Comparison of ENCODE assay signal across 11 mouse cellular contexts in genomic region chr14:57409106-57409505, GRCm38 (mm10). TPM values are rescaled to one million over a fixed set of nuclear protein-coding genes. Genes with fewer than 3 reads are reported as not detected.
DNase-seq lines count a peak whose midpoint lies in the region; ATAC-seq and TF ChIP-seq lines count a peak whose summit lies in the region.
"Had no signal": no experiment of that assay in that cellular context is flagged by ENCODE, and none has a peak within 500 bp of the region (broad histone marks: within the 10 kb centered on the region; RNA-seq: fewer than 3 reads in every experiment).

No protein-coding gene starts in this region.

- 13% methylated on average over 6 of the region's 6 CpGs for WGBS in intestine, postnatal 0 days
- 16% methylated on average over 6 of the region's 6 CpGs for WGBS in intestine, embryonic 16.5 days
- 5% methylated on average over 6 of the region's 6 CpGs for WGBS in forebrain, postnatal 0 days
- 12% methylated on average over 6 of the region's 6 CpGs for WGBS in kidney, embryonic 14.5 days

- H3K9me3 ChIP-seq in intestine, postnatal 0 days (ENCODE audit: control insufficient read depth) = no peaks in the 10 kb centered on the region
- H3K9me3 ChIP-seq in intestine, embryonic 16.5 days (ENCODE audit: control insufficient read depth, low read length) = no peaks in the 10 kb centered on the region
- H3K9me3 ChIP-seq in CH12.LX (replicated peaks; ENCODE audit: low read length) = no peaks in the 10 kb centered on the region
- H3K9me3 ChIP-seq in forebrain, postnatal 0 days (ENCODE audit: low read length) = no peaks in the 10 kb centered on the region
- H3K9me3 ChIP-seq in kidney, embryonic 14.5 days (ENCODE audit: control insufficient read depth, low read length) = no peaks in the 10 kb centered on the region

- H3K79me2 ChIP-seq in CH12.LX (replicated peaks; ENCODE audit: control insufficient read depth, extremely low read depth, insufficient read depth, poor library complexity, severe bottlenecking) = no peaks in the 10 kb centered on the region

- peak; percentile 73 for TF ChIP-seq RAD21 in CH12.LX (IDR thresholded peaks at IDR 0.05; ENCODE audit: low read depth, low read length)

- TF ChIP-seq CTCF in intestine, postnatal 0 days (IDR thresholded peaks at IDR 0.05; ENCODE audit: low read depth) = peak; percentile 52
- peak in 1 of 2 experiments; percentile 68; a peak in 2 of 4 replicates for TF ChIP-seq CTCF in CH12.LX (conservative IDR thresholded peaks at IDR 0.05 in 1 of 2, IDR thresholded peaks at IDR 0.05 in 1 of 2; ENCODE audit: low read depth in 2 of 2, low read length in 2 of 2)
- TF ChIP-seq CTCF in forebrain, postnatal 0 days (IDR thresholded peaks at IDR 0.05; ENCODE audit: low read depth) = peak; percentile 47

- H3K27me3 ChIP-seq in intestine, postnatal 0 days (replicated peaks; ENCODE audit: control insufficient read depth, insufficient read depth, low read length) = no peaks in the 10 kb centered on the region
- no peaks in the 10 kb centered on the region for H3K27me3 ChIP-seq in intestine, embryonic 16.5 days (replicated peaks; ENCODE audit: control insufficient read depth, insufficient read depth, low read length)
- H3K27me3 ChIP-seq in CH12.LX (replicated peaks) = no peaks in the 10 kb centered on the region
- H3K27me3 ChIP-seq in forebrain, postnatal 0 days (ENCODE audit: insufficient read depth, low read length) = no peaks in the 10 kb centered on the region
- no peaks in the 10 kb centered on the region for H3K27me3 ChIP-seq in kidney, embryonic 14.5 days (ENCODE audit: control insufficient read depth, insufficient read depth, low read length)

- H3K4me1 ChIP-seq in intestine, postnatal 0 days (replicated peaks; ENCODE audit: control insufficient read depth, insufficient read depth, low read length) = no peaks in the 10 kb centered on the region
- H3K4me1 ChIP-seq in intestine, embryonic 16.5 days (ENCODE audit: control insufficient read depth, insufficient read depth, low read length) = peaks cover 8% of the 10 kb centered on the region
- H3K4me1 ChIP-seq in CH12.LX (ENCODE audit: control insufficient read depth in 1 of 2, insufficient read depth in 2 of 2) = peaks cover 0 to 6% of the 10 kb centered on the region in 2 experiments; a peak in 2 of 4 replicates
- H3K4me1 ChIP-seq in forebrain, postnatal 0 days (ENCODE audit: insufficient read depth) = no peaks in the 10 kb centered on the region
- 0 out of 2 replicates have a peak, but pooled peaks cover 5% of the 10 kb centered on the region for H3K4me1 ChIP-seq in kidney, embryonic 14.5 days (ENCODE audit: control insufficient read depth, insufficient read depth, low read length)

- H3K4me3 ChIP-seq in intestine, postnatal 0 days (ENCODE audit: low read depth, low read length) = no peak overlapping the region
- H3K4me3 ChIP-seq in intestine, embryonic 16.5 days (ENCODE audit: low read length) = no peak overlapping the region
- H3K4me3 ChIP-seq in CH12.LX (replicated peaks in 1 of 3; ENCODE audit: low read depth in 2 of 3, low read length in 2 of 3, poor library complexity in 1 of 3) = no peak overlapping the region
- peak overlapping the region; percentile 30 for H3K4me3 ChIP-seq in forebrain, postnatal 0 days (ENCODE audit: low read depth, low read length)
- no peak overlapping the region for H3K4me3 ChIP-seq in kidney, embryonic 14.5 days (ENCODE audit: low read length)

- TF ChIP-seq EP300 in CH12.LX (IDR thresholded peaks at IDR 0.05; ENCODE audit: low read length) = no peak

- DNase-seq in 3T3-L1 (ENCODE audit: low read depth, low spot score) (peak; percentile 28), CH12.LX (ENCODE audit: extremely low read depth) (peak; percentile 37)
- peak; percentile 81 for DNase-seq in forebrain, postnatal 0 days
- DNase-seq in adrenal gland, adult (ENCODE audit: inconsistent age in 2 of 2, low spot score in 1 of 2) = no peak
- DNase-seq in spleen, postnatal 36 days (ENCODE audit: low spot score in 2 of 2) = no peak
- DNase-seq: cerebellum, postnatal 36 days; gastrocnemius, postnatal 10 days had no signal

- H3K27ac ChIP-seq in intestine, postnatal 0 days (ENCODE audit: low read depth, low read length) = no peak overlapping the region
- H3K27ac ChIP-seq in intestine, embryonic 16.5 days (ENCODE audit: low read length) = no peak overlapping the region
- no peak overlapping the region for H3K27ac ChIP-seq in CH12.LX (ENCODE audit: insufficient read depth, low read depth)
- no peak overlapping the region for H3K27ac ChIP-seq in forebrain, postnatal 0 days (ENCODE audit: low read depth, low read length)
- H3K27ac ChIP-seq in kidney, embryonic 14.5 days (ENCODE audit: low read depth, low read length) = no peak overlapping the region

- dilution Hi-C loops in CH12.LX (cut with MboI; ENCODE audit: extremely low pct_ligation_motif_present, extremely low pct_unique_long_range_greater_than_20kb, low sequenced_read_pairs) = no loop called here

- no peaks in the 10 kb centered on the region for H3K36me3 ChIP-seq in intestine, postnatal 0 days (ENCODE audit: control insufficient read depth, insufficient read depth)
- H3K36me3 ChIP-seq in intestine, embryonic 16.5 days (ENCODE audit: control insufficient read depth, insufficient read depth, low read length) = no peaks in the 10 kb centered on the region
- H3K36me3 ChIP-seq in CH12.LX (replicated peaks in 1 of 2; ENCODE audit: control insufficient read depth in 1 of 2, insufficient read depth in 1 of 2, low read length in 1 of 2) = no peaks in the 10 kb centered on the region
- no peaks in the 10 kb centered on the region for H3K36me3 ChIP-seq in forebrain, postnatal 0 days (ENCODE audit: insufficient read depth)
- no peaks in the 10 kb centered on the region for H3K36me3 ChIP-seq in kidney, embryonic 14.5 days (ENCODE audit: control insufficient read depth, insufficient read depth, low read length)

- H3K4me2 ChIP-seq in intestine, postnatal 0 days (replicated peaks; ENCODE audit: low read depth) = no peak overlapping the region
- no peak overlapping the region for H3K4me2 ChIP-seq in intestine, embryonic 16.5 days (ENCODE audit: low read depth, low read length)
- H3K4me2 ChIP-seq in CH12.LX (ENCODE audit: insufficient read depth, low read depth, poor library complexity, severe bottlenecking) = no peak overlapping the region
- peak overlapping the region; percentile 40 for H3K4me2 ChIP-seq in forebrain, postnatal 0 days (ENCODE audit: low read depth)
- no peak overlapping the region for H3K4me2 ChIP-seq in kidney, embryonic 14.5 days (replicated peaks; ENCODE audit: low read depth, low read length)

- no peak overlapping the region for H3K9ac ChIP-seq in intestine, postnatal 0 days (ENCODE audit: low read depth, low read length)
- no peak overlapping the region for H3K9ac ChIP-seq in intestine, embryonic 16.5 days (ENCODE audit: low read depth, low read length)
- no peak overlapping the region for H3K9ac ChIP-seq in CH12.LX (ENCODE audit: insufficient read depth, low read depth)
- peak overlapping the region; percentile 41; the same call in 1 of the 2 replicates for H3K9ac ChIP-seq in forebrain, postnatal 0 days
- no peak overlapping the region for H3K9ac ChIP-seq in kidney, embryonic 14.5 days (ENCODE audit: low read depth, low read length)

- ATAC-seq in intestine, postnatal 0 days = no peak
- no peak for ATAC-seq in intestine, embryonic 16.5 days
- peak; percentile 77 for ATAC-seq in forebrain, postnatal 0 days
- no peak for ATAC-seq in kidney, embryonic 14.5 days (ENCODE audit: low FRiP score, low TSS enrichment)
- ATAC-seq: inflammation-experienced regulatory T-cells, adult 6 months had no signal

- no peak for TF ChIP-seq POLR2A in CH12.LX (IDR thresholded peaks at IDR 0.05; ENCODE audit: low read depth, low read length)

- in situ Hi-C loops in CH12.LX (cut with MboI; ENCODE audit: low pct_ligation_motif_present, low pct_unique_long_range_greater_than_20kb, low sequenced_read_pairs) = no loop called here

TF ChIP-seq in CH12.LX, 34 proteins besides CTCF, POLR2A, EP300 and RAD21:
- no peak for TF ChIP-seq RCOR1 (conservative IDR thresholded peaks at IDR 0.05; ENCODE audit: low read depth, low read length)
- TF ChIP-seq ZNF384 (IDR thresholded peaks at IDR 0.05; ENCODE audit: low read depth, low read length) = peak; percentile 80
- TF ChIP-seq SMC3 (IDR thresholded peaks at IDR 0.05; ENCODE audit: low read depth, low read length) = peak; percentile 47
- no peak for TF ChIP-seq ZMIZ1 (IDR thresholded peaks at IDR 0.05; ENCODE audit: low read depth, low read length)

RNA-seq across cellular contexts. Expression of gene Cryl1, which starts 10.8 kb away (rescaled TPM):
- polyA plus RNA-seq in intestine, postnatal 0 days (2015; fragmentation: Nextera tagmentation; extraction: Ambion mirVana) = 153 and 173 TPM in 2 replicates
- polyA plus RNA-seq in intestine, embryonic 16.5 days (2015; fragmentation: Nextera tagmentation; extraction: Ambion mirVana) = 139 and 156 TPM in 2 replicates
- total RNA-seq in CH12.LX (2012; rRNA removed) = 13.1 and 13.3 TPM in 2 replicates
- 29.7 and 31.8 TPM in 2 replicates for total RNA-seq in CH12.LX (2014; rRNA removed)
- polyA plus RNA-seq in CH12.LX (2012; ENCODE audit: insufficient read length, low read depth) = 33.7 and 38.3 TPM in 2 replicates
- total RNA-seq in forebrain, postnatal 0 days (2014; rRNA removed) = 11.5 and 15.2 TPM in 2 replicates
- polyA plus RNA-seq in forebrain, postnatal 0 days (2015; fragmentation: Nextera tagmentation; extraction: Ambion mirVana) = 17.0 and 19.2 TPM in 2 replicates
- 14.3 and 17.6 TPM in 2 replicates for polyA plus RNA-seq in kidney, embryonic 14.5 days (2014; fragmentation: Nextera tagmentation; extraction: Ambion mirVana)

RNA-seq across cellular contexts. Expression of gene Ift88, which starts 14.8 kb away (rescaled TPM):
- polyA plus RNA-seq in intestine, postnatal 0 days (2015; fragmentation: Nextera tagmentation; extraction: Ambion mirVana) = 5.1 and 5.2 TPM in 2 replicates
- 7.2 and 7.5 TPM in 2 replicates for polyA plus RNA-seq in intestine, embryonic 16.5 days (2015; fragmentation: Nextera tagmentation; extraction: Ambion mirVana)
- total RNA-seq in CH12.LX (2012; rRNA removed) (6.0 and 8.1 TPM in 2 replicates), CH12.LX (2014; rRNA removed) (10.7 and 12.3 TPM in 2 replicates)
- polyA plus RNA-seq in CH12.LX (2012; ENCODE audit: insufficient read length, low read depth) = 6.7 and 8.6 TPM in 2 replicates
- total RNA-seq in forebrain, postnatal 0 days (2014; rRNA removed) = 14.8 and 20.8 TPM in 2 replicates
- polyA plus RNA-seq in forebrain, postnatal 0 days (2015; fragmentation: Nextera tagmentation; extraction: Ambion mirVana) = 10.6 and 15.0 TPM in 2 replicates
- 16.2 and 22.5 TPM in 2 replicates for polyA plus RNA-seq in kidney, embryonic 14.5 days (2014; fragmentation: Nextera tagmentation; extraction: Ambion mirVana)

Comparison
In these comparisons a context has a peak if more than half of its experiments do, and no peak if none do; other contexts are left out.
1. DNase-seq: peak in 3T3-L1 (single experiment), CH12.LX (single experiment) and forebrain, postnatal 0 days (single experiment); none in adrenal gland, adult (0 of 2) and spleen, postnatal 36 days (0 of 2).